Mouse (Mus musculus) brain, embryonic 14.5 days (tissue): Measurements from ENCODE around the gene Ubap2l. TPM values are rescaled to one million over a fixed set of nuclear protein-coding genes. Genes with fewer than 3 reads are reported as not detected.

Experiments
- DNase-seq: peaks from one replicate; pipeline ENCODE4 v3.0.0-alpha.2; 2011; ENCODE audit warnings: low read depth
- CTCF ChIP-seq: fragments of 200-500 bp; IDR thresholded peaks from 2 replicates; pipeline ENCODE4 v1.5.1; 2012; ENCODE audit warnings: inconsistent platforms, mild to moderate bottlenecking, moderate library complexity, borderline replicate concordance; ENCODE audit not compliant: insufficient read depth, insufficient read length; ENCODE audit errors: extremely low read depth
- POLR2A ChIP-seq: fragments of 200-500 bp; IDR thresholded peaks from 2 replicates; pipeline ENCODE4 v1.6.1; 2012; ENCODE audit warnings: mild to moderate bottlenecking, inconsistent platforms, borderline replicate concordance; ENCODE audit not compliant: poor library complexity, insufficient read depth, insufficient read length, severe bottlenecking; ENCODE audit errors: extremely low read depth
- polyA plus RNA-seq: library from polyadenylated mRNA; depleted of rRNA; stranded (reverse); fragments of >200 nt; gene quantifications from 2 replicates; pipeline ENCODE4 v1.2.3, GENCODE M21; 2012; rRNA removed

The Ubap2l gene
- polyA plus RNA-seq, 1 experiment: 184 TPM

GRCm38 (mm10) chr3:89963221-89963763, 89.1 kb downstream of the Ubap2l start, which contains the start of gene Atp8b2:
Atp8b2 (minus strand) TSS chr3:89963508.
- TF ChIP-seq POLR2A (peak; percentile 53; the same call in 1 of the 2 replicates), CTCF (no peak)
- peak; percentile 92 for DNase-seq

GRCm38 (mm10) chr3:89962751-89963220, 89.6 kb downstream of the Ubap2l start:
- peak; percentile 41 for DNase-seq
- no peak for TF ChIP-seq CTCF

GRCm38 (mm10) chr3:89962059-89962750, 90.2 kb downstream of the Ubap2l start:
- DNase-seq: no peak
- TF ChIP-seq POLR2A (no peak), CTCF (no peak)

GRCm38 (mm10) chr3:89961436-89961835, 91.0 kb downstream of the Ubap2l start:
- TF ChIP-seq CTCF (no peak), POLR2A (no peak)
- DNase-seq: no peak

- peak; percentile 32; the same call in 1 of the 2 replicates for TF ChIP-seq POLR2A
- TF ChIP-seq CTCF: no peak
- peak; percentile 96 for DNase-seq
These were observed 92.0 kb downstream of the Ubap2l start for GRCm38 (mm10) chr3:89960469-89960868.

- TF ChIP-seq CTCF: no peak
- TF ChIP-seq POLR2A: no peak
- DNase-seq: peak; percentile 63
These were observed 93.0 kb downstream of the Ubap2l start for GRCm38 (mm10) chr3:89959435-89959834.

- TF ChIP-seq POLR2A (no peak), CTCF (no peak)
- DNase-seq: no peak
These were observed 94.5 kb downstream of the Ubap2l start for GRCm38 (mm10) chr3:89957880-89958279.

- no peak for DNase-seq
These were observed 96.1 kb downstream of the Ubap2l start for GRCm38 (mm10) chr3:89956177-89956971.

GRCm38 (mm10) chr3:89953420-89953819, 99.0 kb downstream of the Ubap2l start:
- TF ChIP-seq POLR2A (no peak), CTCF (peak; percentile 89)

More at GRCm38 (mm10) chr3:89956177-89956971, 96.1 kb downstream of the Ubap2l start:
- TF ChIP-seq CTCF: no peak
- TF ChIP-seq POLR2A: no peak

More at GRCm38 (mm10) chr3:89953420-89953819, 99.0 kb downstream of the Ubap2l start:
- peak; percentile 87 for DNase-seq

Other genes starting within 250 kb of the Ubap2l start
- 0.77 and 2.0 TPM in 2 replicates for gene She, start 221.3 kb downstream of the Ubap2l start, polyA plus RNA-seq
- 0.45 and 0.93 TPM in 2 replicates for gene Il6ra, start 139.4 kb downstream of the Ubap2l start, polyA plus RNA-seq
- gene Atp8b2, start 89.1 kb downstream of the Ubap2l start, polyA plus RNA-seq: 71.0 and 80.8 TPM in 2 replicates
- 93.7 and 115 TPM in 2 replicates for gene Hax1, start 53.8 kb downstream of the Ubap2l start, polyA plus RNA-seq
- 93.7 and 97.7 TPM in 2 replicates for gene 4933434E20Rik, start 992 bp downstream of the Ubap2l start, polyA plus RNA-seq
- 205 and 222 TPM in 2 replicates for gene Tpm3, start 20.0 kb upstream of the Ubap2l start, polyA plus RNA-seq
- gene Nup210l, start 51.5 kb upstream of the Ubap2l start, polyA plus RNA-seq: 1.8 and 2.3 TPM in 2 replicates
- 2,101 and 2,543 TPM in 2 replicates for gene Rps27, start 161.0 kb upstream of the Ubap2l start, polyA plus RNA-seq
- 14.5 and 16.4 TPM in 2 replicates for gene Rab13, start 161.1 kb upstream of the Ubap2l start, polyA plus RNA-seq
- 48.4 and 76.8 TPM in 2 replicates for gene Jtb, start 179.0 kb upstream of the Ubap2l start, polyA plus RNA-seq
- gene Creb3l4, start 190.9 kb upstream of the Ubap2l start, polyA plus RNA-seq: 1.3 and 2.4 TPM in 2 replicates
- 24.0 and 35.8 TPM in 2 replicates for gene Slc39a1, start 195.5 kb upstream of the Ubap2l start, polyA plus RNA-seq
- 62.1 and 72.8 TPM in 2 replicates for gene Crtc2, start 201.5 kb upstream of the Ubap2l start, polyA plus RNA-seq
- 29.3 and 30.7 TPM in 2 replicates for gene Dennd4b, start 212.6 kb upstream of the Ubap2l start, polyA plus RNA-seq
- 27.3 and 52.6 TPM in 2 replicates for gene Gatad2b, start 240.6 kb upstream of the Ubap2l start, polyA plus RNA-seq